ENCODE assay signal across 10 mouse cellular contexts in the genomic region with DNA sequence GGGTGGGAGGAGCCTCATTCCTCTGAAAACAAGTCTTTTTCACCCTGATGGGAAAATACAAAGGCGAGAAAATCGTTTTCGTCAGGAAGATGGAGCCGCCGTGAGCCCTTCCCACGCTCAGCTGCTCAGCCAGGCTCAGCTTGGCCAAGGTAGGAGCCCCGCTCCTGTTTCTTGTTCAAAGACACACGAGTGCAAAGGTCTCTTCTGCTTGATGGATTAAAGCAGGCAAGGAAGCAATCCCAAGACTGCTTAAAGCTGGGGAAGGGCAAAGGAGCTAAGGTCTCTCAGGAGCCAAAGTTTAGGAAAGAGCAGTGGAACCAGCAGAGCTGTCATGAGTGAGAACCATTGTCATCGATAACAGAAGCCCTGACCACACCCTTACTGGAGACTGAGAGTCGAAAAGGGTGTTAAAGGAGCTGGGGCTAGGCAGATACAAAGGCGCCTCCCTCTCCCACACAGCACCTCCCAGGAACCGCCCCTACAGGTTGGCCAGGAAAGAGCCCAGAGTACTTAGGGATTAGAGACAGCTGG.
DNase-seq lines count a peak whose midpoint lies in the region; ATAC-seq and TF ChIP-seq lines count a peak whose summit lies in the region.
"Had no signal": no experiment of that assay in that cellular context is flagged by ENCODE, and none has a peak within 500 bp of the region (broad histone marks: within the 10 kb centered on the region; RNA-seq: fewer than 3 reads in every experiment).

No protein-coding gene starts in this region.

- H3K9me3 ChIP-seq in ES-Bruce4 (replicated peaks; ENCODE audit: control insufficient read depth, insufficient read depth, low read length, poor library complexity, severe bottlenecking), result no peaks in the 10 kb centered on the region
- H3K9me3 ChIP-seq in forebrain, embryonic 13.5 days (replicated peaks), result no peaks in the 10 kb centered on the region
- no peaks in the 10 kb centered on the region for H3K9me3 ChIP-seq in liver, embryonic 12.5 days (replicated peaks)

- WGBS in forebrain, embryonic 13.5 days, result 7% methylated on average over 12 of the region's 12 CpGs
- 10% methylated on average over 12 of the region's 12 CpGs for WGBS in liver, embryonic 12.5 days (ENCODE audit: insufficient replicate concordance)

- no peak overlapping the region for H3K9ac ChIP-seq in ES-Bruce4 (ENCODE audit: low read depth, poor library complexity, severe bottlenecking)
- H3K9ac ChIP-seq in forebrain, embryonic 13.5 days, result no peak overlapping the region
- H3K9ac ChIP-seq in liver, embryonic 12.5 days, result no peak overlapping the region

- TF ChIP-seq CTCF in ES-Bruce4 (IDR thresholded peaks at IDR 0.05; ENCODE audit: low read depth, low read length), result no peak

- peaks cover 36% of the 10 kb centered on the region for H3K4me1 ChIP-seq in ES-Bruce4 (ENCODE audit: control insufficient read depth, insufficient read depth, low read length)
- peaks cover 38% of the 10 kb centered on the region for H3K4me1 ChIP-seq in forebrain, embryonic 13.5 days
- peaks cover 68% of the 10 kb centered on the region for H3K4me1 ChIP-seq in liver, embryonic 12.5 days

- peak; percentile 45; the same call in 1 of the 2 replicates for ATAC-seq in frontal cortex, adult (ENCODE audit: low TSS enrichment)
- no peak for ATAC-seq in forebrain, embryonic 13.5 days
- ATAC-seq in liver, embryonic 12.5 days, result peak; percentile 74
- ATAC-seq: midbrain, embryonic 16.5 days had no signal

- H3K36me3 ChIP-seq in ES-Bruce4 (ENCODE audit: control insufficient read depth, insufficient read depth, low read length, poor library complexity, severe bottlenecking), result no peaks in the 10 kb centered on the region
- no peaks in the 10 kb centered on the region for H3K36me3 ChIP-seq in forebrain, embryonic 13.5 days (ENCODE audit: poor library complexity, severe bottlenecking)
- no peaks in the 10 kb centered on the region for H3K36me3 ChIP-seq in liver, embryonic 12.5 days

- peak overlapping the region; percentile 23; the same call in 1 of the 2 replicates for H3K4me2 ChIP-seq in forebrain, embryonic 13.5 days
- H3K4me2 ChIP-seq in liver, embryonic 12.5 days, result peak overlapping the region; percentile 52

- H3K27ac ChIP-seq in ES-Bruce4 (ENCODE audit: insufficient read depth, low read length), result peak overlapping the region; percentile 91
- no peak overlapping the region for H3K27ac ChIP-seq in forebrain, embryonic 13.5 days
- no peak overlapping the region for H3K27ac ChIP-seq in liver, embryonic 12.5 days

- DNase-seq in frontal cortex, postnatal 25 days (ENCODE audit: low spot score in 2 of 2), result no peak
- DNase-seq in adrenal gland, postnatal 14 days, result no peak
- no peak for DNase-seq in adrenal gland, adult 8-10 months
- no peak for DNase-seq in spleen, postnatal 4 days (ENCODE audit: low spot score in 2 of 2)
- DNase-seq: cerebellum, adult 11 months had no signal

- no peaks in the 10 kb centered on the region; the same call in 1 of the 2 replicates for H3K27me3 ChIP-seq in ES-Bruce4 (ENCODE audit: control insufficient read depth, insufficient read depth, low read length, poor library complexity, severe bottlenecking)
- H3K27me3 ChIP-seq in forebrain, embryonic 13.5 days, result no peaks in the 10 kb centered on the region
- H3K27me3 ChIP-seq in liver, embryonic 12.5 days (replicated peaks), result peaks cover 23% of the 10 kb centered on the region; the same call in 1 of the 2 replicates

- TF ChIP-seq EP300 in ES-Bruce4 (IDR thresholded peaks at IDR 0.05; ENCODE audit: insufficient read depth, low read depth, low read length), result peak; percentile 85

- H3K4me3 ChIP-seq in ES-Bruce4 (ENCODE audit: low read depth, low read length), result no peak overlapping the region
- no peak overlapping the region for H3K4me3 ChIP-seq in forebrain, embryonic 13.5 days
- H3K4me3 ChIP-seq in liver, embryonic 12.5 days, result no peak overlapping the region

- no peak for TF ChIP-seq POLR2A in ES-Bruce4 (IDR thresholded peaks at IDR 0.05; ENCODE audit: insufficient read depth, low read length)
